Mouse (Mus musculus) cerebellum, adult 18-20 months (tissue): ENCODE measurements around the gene Slc24a3.

Experiments
- DNase-seq, 2 experiments: peaks; one replicate each; pipeline ENCODE4 v3.0.0; 2021

The Slc24a3 gene

DNA sequence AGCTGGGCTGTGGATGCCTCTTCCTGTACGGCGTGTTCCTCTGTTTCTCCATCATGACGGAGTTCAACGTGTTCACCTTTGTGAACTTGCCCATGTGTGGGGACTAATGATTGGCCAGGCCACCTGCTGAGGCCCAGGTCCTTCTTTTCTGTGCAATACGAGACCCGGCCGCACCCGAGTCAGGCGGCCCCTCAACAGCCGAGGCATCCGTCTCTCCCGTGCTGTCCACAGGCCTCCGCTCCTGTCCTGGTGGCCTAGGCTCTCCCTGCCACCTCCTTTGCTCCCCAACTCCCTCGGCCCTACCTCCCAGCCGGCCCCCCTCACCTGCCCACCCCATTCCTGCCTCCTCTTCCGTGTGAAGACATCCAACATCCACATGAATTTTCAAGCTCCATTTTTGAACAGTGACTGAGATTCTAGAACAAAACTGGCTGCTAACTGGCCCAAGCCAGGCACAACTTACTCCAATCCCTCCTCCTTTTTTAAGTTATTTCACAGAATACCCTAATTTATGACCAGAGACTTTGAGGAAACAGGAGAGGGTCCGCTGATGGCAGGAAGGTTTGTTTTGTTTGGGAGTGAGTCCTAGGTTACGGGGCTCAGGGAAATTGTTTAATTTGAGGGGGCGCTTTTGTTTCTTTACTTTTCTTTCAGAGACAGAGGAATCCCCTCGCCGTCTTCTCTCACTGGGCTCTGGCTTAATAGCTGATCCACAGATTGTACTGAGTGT lies 472.9 kb downstream of the Slc24a3 start:
- no peak for DNase-seq

DNA sequence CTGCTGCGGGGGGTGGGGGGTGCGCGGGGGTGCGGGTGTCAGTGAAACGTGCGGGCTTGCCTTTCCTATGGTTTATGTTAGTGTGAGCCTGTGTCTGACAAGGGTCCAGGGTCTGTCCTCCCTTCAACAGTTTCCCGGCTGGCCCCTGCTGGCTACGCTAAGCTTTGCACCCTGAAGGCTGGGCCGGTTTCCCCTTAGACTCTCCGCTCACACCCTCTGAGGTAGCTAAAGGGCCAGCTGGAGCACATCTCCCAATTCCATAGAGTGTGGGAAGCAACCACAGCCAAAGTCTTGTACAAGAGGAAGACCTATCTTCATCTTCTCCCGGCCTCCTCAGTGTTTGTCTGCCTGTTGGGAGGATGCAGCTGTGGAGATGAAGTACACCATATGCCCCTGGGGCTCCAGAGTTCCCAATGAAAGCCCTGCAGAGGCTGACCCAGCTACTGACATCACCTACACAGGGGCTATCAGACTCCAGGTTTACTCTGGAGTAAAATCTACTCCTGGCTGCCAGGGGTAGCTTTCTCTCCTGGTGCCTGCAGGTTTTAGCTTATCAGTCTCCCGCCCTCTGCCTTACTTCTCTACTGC lies 487.9 kb downstream of the Slc24a3 start:
- DNase-seq = no peak

DNA sequence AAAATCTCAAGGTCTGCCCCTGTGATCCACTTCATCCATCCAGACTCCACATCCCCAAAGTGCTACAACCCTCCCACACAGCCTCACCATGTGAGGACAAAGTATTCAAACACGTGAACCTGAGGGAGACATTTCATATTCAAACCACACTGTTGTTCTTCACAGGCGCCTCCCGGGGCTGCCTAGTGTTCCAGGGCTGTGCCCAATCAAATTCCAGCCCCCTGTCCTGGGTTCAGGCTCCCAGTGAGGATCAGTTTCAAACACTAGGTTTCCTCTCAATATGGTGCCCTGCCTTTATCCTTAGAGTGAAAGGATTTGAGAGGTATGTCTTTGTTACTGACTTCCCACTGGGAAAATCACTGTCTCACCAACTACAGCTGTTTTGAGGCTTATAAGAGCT lies 488.6 kb downstream of the Slc24a3 start:
- no peak for DNase-seq

DNA sequence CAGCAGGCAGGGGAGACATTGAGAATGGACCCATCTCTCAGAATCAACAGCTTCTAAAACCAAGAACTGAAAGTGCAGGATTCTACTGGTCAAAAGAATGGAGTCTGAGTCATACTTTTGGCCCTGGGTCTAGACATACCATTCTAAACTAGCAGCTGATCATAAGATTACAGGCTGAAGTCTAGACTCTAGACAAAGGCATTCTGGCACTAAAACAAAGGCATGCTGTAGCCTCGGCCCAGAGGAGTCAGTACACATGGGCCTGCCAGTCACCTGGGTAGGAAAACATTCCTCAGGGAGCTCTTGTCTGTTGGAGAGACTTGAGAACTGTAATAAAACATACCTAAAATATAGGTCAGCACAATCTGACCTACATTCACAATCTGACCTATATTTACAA lies 489.2 kb downstream of the Slc24a3 start:
- no peak for DNase-seq

DNA sequence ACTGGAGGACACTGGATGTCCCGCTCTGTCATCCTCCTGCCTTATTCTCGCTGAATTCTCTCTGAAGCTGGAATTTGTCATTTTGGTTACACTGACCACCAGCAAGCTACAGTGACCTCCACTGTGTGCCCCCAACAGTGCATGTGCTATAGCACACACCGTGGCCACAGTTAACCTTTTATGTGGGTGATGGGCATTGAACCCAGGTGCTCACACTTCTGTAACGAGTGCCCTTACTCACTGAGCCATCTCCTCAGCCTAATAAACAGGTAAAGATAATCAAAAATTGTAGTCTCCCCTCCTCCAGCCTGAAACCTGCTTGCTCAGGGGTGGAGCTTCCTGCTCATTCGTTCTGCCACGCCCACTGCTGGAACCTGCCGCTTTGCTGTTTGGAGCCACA lies 493.7 kb downstream of the Slc24a3 start:
- no peak for DNase-seq

DNA sequence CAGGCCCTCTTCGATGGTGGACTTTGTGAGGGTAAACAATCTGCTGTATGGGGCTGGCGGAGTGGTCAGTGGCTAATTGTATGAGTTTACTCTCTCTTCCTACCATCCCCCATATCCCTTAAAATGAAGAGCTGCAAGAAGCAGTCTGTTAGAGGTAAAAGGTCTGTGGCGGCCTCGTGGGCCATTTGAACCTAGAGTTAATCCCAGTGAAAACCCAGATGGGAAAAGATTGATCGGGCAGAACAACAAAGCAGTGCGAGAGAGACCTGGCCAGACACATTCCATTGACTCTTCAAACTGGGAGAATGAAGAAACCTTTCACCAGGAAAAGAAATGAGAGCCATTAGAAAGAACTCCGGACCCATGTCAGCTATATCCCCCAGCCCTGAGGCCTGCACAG lies 496.3 kb downstream of the Slc24a3 start:
- DNase-seq = no peak

DNA sequence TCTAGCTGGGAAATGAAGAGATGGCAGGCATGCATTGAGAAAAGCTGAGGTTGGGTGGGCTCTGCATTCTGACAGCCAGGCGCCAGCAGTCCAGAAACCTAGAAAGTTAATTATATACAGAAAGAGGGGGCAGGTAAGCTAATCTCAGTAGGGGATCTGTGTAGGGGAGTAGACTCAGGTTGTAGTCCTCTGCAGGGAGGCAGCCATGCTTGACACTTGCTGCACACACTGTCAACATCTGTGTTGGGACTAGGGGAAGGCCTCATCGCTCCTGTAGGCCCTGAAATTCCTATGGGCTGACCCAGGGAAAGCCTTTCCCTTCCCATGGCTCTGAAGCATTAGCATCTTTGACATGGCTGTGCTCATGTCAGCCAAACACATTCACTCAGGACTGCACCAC lies 496.8 kb downstream of the Slc24a3 start:
- DNase-seq = no peak

DNA sequence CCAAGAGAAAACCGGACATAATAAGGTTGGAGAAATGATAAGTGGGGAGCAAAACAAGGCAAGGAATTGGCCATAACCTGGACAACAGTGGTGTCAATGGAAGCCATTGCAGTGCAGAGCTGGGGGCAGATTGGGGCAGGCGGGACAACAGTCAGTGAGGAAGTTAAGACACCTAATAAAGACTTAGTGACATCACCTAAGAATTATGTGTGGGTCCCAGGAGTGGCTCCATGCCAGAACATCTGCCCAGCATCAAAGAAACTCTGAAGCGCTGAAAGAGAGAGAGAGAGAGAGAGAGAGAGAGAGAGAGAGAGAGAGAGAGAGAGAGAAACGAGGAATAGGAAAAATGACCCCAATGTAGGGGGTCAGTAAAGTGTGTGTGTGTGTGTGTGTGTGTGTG lies 500.6 kb downstream of the Slc24a3 start:
- DNase-seq = no peak

DNA sequence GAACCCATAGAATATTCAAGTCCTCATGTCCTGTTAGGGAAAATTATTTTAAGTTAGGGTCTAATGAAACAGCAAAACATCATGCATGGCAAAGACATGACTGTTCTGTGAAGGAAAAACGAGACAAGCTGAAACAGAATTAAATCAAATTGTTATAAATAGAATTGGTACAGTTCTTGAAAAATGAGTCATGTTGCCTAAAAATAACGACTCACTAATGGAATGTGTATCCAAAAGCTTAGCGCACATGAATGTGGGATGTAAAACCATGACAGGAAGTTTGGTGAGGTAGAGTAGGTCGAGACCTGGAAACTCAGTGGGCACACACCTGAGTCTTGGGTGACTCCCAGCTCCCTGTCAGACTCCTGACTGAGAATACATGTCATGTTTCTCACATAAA lies 502.6 kb downstream of the Slc24a3 start:
- no peak for DNase-seq

DNA sequence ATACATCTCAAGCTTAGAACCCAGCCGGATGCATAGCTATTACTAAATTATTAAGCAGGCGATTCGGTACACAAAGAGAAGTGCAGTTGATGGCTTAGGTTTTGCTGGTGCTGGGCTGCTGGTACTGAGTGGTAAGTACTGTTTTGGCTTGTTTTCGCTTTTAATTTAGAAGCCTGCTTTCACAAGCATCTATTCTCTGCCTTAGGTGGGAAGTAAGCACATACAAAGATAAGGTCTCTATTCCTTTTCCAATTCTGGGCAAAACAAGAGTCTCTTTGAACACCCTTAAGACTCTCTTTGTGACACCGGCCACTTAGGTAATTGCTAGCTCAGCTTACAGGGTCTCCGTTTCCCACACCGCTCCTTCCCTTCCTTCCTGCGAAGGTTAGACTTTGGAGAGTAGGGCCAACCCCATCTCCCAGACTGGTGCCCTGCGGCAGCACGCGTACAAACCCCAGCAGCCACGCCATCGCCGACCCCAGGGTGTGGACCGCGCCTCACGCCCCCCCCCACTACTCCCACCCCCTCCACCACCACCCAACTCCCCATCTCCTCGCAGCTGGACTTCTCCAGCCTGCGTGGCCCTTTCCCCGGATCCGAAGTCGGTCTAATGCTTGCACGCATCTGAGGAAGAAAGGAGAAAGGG lies 507.1 kb downstream of the Slc24a3 start:
- no peak for DNase-seq

DNA sequence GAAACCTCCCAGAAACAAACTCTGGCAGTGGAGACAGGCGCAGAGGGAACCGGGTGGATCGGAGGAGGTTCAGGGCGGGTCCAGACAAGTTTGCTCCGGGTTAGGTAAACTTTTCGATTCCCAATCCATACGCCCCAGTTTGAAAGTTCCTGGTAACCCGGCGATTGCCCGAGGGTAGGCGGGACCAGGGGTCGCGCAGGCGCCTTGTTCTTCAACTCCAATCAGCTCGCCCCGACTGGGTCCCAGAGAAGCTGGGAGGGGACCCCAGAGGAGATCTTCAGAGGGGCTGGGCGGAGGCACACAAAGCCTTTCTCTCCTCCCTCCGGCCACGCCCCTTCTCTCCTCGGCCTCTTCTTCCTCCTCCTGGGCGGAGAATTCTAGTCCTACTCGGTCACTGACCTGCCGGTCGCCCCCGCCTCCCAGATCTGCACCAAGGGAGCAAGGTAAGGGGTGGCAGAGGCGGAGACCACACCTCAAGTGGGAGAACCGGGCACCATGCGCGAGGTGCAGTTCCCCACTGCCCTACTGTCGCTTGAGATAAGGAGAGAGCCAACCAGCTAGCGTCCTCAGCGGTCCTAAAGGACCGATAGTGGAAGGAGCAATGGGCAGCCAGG lies 507.7 kb downstream of the Slc24a3 start, which contains the start of gene Rin2:
Gene Rin2, plus strand, starts transcription at position 74 of the 614 bp plus-strand sequence.
- DNase-seq = peak; percentile 19 to 32

DNA sequence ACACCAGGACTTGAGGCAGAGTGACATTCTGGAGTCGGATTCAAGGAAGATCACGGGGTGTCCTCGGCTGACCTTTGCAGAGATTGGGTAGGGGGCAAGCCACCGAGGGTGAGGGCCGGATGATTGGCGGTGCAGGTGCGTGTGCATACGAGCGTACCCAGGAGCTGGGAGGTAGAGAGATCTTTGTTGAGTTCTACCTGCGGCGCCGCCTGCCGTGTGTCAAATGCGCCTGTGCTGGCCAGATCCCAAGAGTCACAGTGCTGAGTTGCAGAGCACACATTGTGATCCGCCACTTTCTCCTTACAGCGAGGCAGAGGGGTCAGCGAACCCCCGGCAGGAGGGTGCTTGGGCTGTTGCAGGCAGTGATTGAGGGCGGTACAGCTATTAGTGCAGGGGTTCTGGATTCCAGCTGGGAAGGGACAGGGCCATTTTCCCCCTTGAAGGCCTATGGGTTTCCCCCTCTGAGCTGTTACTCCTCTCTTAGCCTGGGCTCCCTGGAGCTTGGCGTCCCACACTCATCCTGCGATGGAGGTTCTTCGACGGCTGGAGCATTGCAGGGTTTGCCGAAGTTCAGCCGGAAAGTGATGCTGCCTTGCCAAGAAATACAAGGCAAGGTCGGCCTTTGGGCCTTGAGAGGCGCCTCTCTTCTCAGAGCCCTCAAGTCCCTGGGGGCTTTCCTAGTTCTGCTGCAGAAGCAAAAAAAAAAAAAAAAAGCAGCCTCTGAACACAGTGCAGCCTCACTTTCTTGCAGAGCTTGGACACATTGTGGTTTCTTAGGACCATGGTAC lies 508.4 kb downstream of the Slc24a3 start:
- peak; percentile 36 to 47 for DNase-seq

DNA sequence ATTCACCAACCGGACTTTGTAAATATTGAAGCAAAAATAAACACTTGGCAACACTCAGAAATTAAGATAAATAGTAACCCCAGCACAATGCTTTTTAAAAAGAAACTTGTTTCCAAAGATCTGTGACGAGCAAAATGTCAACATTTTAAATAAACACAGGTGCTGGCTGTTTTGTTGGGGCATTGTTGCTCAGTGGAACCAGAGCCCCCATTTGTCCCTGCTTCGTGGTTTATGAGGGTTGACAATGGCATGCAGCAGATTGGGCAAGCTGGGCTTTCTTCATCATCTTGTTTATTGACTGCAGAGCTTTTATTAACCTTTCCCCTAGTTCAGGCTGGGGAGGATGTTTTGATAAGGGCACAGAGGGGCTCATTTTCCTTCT lies 509.0 kb downstream of the Slc24a3 start:
- DNase-seq = no peak

DNA sequence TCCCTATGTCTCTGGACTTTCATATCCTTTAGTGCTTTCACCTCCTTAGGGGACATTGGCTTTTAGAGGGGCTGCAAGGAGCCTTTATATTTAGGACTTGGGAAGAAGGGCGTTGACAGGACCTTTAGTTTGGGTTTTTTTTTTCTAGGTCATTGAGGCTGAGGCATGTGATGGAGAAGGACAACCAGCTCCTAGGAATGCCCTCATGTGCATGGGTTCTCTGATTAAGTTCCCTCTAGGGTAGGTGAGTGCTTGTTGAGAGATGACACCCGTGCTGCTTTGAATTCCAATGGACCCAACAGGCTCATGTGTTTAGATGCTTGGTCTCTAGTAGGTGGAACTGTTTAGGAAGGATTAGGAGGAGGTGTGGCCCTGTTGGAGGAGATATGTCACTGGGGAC lies 509.4 kb downstream of the Slc24a3 start:
- DNase-seq = no peak

DNA sequence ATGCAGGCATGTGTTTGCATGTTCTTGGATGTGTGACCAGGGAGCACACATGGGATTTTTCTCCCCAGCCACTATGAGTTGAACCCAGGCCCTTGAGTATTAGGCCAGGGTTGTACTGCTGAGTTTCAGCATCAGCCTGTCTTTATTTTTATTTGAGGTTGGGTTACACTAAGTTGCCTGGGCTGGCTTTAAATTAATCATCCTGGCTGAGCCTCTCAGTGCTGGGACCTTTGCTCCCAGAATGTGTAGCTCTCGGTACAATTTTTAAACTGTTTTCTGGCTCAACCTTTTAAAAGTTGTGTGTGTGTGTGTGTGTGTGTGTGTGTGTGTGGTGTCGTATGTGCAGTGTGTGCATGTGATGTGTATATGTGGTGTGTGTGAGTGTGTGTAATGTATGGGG lies 512.6 kb downstream of the Slc24a3 start:
- DNase-seq = no peak

DNA sequence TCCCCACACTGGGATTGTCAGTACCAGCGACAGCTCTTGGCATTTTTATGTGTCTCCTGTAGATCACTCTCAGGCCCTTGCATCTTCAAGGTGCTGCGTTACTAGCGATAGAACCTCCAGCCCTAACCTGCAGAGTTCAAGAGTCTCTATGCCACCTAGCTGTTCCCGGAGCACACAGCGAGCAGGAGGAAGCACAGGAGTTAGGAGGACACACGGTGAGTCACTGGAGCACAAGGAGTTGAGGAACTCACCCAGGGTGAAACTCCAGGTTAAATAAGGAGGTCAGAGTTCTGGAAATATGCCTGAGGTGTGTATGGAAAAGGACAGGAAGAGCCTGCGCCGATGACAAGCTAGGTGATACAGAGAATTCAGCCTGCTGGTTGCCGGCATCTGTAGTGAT lies 513.2 kb downstream of the Slc24a3 start:
- no peak for DNase-seq

DNA sequence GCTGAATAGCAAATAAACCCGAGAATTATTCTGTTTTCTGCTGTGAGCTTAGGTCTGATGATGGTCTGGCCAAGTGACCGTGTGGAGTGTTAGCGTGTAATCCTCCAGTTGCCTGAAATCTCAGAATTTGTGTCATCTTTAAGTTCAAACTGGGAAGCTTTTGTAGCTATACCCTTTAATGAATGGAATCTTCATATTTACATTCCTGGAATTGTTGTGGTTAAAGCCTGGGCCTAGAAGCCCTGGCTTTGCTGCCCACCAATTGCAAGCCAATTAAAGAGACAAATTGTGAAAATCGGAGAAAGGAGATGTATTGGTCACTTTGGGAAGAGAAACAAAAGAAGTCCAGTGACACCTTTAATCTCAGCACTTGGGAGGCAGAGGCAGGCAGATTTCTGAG lies 514.1 kb downstream of the Slc24a3 start:
- no peak for DNase-seq

DNA sequence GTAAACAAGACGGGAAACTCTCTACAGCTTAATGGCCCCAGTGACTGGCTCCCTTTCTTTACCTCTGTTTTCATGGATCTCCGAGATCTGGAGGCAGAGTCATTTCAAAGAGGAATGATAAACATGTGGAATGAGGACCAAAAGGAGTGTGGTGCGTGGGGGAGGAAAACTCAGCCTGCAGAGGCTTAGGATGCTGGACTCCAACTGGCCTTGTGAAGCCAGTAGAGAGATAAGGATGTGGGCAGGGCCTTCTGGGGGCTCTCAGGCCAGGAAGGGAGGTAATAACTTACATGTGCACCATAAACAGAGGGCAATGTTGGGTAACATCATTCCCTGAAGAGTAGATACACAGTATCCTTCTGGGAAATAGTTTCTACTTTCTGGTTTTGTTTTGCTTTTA lies 515.4 kb downstream of the Slc24a3 start:
- no peak for DNase-seq

DNA sequence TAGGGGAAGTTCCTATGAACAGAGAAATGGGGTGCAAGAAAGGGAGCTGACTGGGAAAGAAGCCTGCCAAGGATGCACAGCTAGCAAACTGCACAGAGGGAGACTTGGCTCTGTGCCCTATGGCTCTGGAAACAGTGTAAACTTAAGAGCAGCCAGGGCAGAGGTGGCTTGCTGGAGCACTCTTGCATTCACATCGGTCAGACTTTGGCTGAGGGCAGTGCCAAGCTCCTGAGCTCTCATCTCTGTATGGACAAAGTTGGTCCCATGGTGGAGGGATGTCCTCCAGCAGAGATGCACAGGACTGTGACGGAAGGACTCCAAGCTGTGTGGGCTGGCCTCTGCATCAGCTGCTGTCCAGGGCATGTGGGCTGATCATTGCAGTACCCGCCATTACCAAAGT lies 516.0 kb downstream of the Slc24a3 start:
- DNase-seq = no peak

DNA sequence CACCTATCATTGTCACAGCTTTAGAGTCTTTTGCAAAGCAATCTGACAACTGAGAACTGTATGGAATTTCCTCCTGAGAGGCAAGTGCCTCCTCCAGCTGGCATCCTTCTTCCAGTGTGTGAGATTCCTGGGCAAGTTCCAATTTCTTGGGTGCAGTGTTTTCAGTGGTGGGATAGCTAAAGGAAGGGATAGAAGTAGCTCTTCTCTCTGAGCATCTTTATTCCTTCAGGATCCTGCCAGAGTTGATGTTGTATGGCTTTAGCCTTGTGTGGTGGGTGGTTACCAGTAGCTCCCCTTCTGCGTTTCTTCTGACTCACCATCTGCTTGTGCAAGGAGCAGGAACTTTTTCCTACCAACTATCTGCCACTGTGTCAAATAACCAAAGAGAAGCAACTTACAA lies 516.6 kb downstream of the Slc24a3 start:
- DNase-seq = no peak

DNA sequence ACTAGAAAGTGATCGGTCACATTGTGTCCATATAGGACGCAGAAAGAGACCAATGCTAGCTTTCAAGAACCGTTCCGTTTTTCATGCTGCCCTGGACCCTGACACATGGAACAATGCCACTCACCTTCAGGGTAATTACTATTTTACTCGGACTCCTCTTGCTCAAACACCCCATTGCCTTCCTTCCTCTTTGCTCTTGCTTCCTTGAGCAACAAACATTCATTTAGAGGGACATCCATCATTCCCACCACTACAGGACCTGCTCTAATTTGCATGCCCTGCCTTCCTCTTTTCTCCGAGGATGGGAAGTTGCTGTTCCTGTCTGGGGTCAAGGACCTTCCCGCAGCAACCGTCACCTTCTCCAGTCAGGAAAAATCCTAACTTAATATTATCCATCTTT lies 517.3 kb downstream of the Slc24a3 start:
- no peak for DNase-seq

DNA sequence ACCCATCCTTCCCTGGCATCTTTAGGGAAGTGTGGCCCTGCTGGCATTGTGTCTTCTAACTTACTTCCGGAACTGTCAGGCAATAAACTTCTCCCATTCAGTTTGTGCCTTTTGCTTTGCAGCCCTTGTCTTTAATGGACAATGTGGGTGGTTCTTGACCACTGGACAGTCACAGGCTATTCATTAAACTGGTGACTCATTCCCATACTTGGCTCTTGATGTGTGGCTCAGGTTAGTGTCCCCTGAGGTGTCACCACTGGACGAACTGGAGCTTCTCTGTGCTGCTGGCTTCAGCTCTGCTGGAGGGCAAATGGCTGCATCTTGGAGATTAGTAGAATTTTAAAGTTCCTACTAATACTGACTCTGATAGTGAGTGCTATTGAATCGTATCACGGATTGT lies 518.5 kb downstream of the Slc24a3 start:
- no peak for DNase-seq

DNA sequence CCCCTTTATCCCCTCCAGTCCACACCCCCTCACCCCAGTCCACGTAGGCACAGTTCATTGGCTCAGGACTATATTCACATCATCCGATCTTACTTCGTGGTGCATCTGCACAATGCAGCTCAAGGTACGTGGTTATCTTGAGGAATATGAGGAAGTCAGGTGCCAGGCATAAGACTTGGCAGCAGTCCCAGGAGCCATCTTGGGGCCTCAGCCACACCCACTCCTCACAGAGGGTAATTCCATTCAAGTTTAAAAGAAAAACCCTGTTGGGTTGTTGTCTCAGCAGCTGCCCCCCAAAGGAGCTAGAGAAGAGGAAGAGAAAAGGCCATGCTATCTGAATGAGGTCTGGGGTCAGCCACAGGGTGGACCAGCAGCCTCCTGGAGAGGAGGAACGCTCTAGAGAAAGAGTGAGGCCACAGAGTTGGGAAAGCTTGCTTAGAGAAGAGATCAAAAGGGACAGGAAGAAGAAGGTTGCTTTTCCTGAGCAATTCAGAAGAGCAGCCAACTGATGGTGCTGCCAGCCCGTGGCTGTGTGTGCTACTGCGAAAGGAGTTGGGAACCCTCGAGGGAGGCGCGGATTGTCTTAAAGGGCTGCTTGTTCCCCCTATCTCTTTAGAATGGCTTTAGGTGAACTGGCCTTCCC lies 523.9 kb downstream of the Slc24a3 start:
- DNase-seq = no peak
